Comparison of ENCODE assay signal across 2 mouse cellular contexts in genomic region chr15:83494572-83494920, GRCm38 (mm10).
TF ChIP-seq lines count a peak whose summit lies in the region.

No protein-coding gene starts in this region.

TF ChIP-seq in C2C12, 6 proteins besides CTCF, POLR2A, EP300 and RAD21 (continued from another document):
- TF ChIP-seq MYOD1 (IDR thresholded peaks at IDR 0.05; ENCODE audit: control insufficient read depth, insufficient read length, low read depth) (peak; percentile 95), MAX (IDR thresholded peaks at IDR 0.05) (no peak), MYOG (IDR thresholded peaks at IDR 0.05; ENCODE audit: control insufficient read depth, extremely low read depth, insufficient read length) (no peak)
TF ChIP-seq in C2C12: peak in this region for 2.

TF ChIP-seq in MEL, 35 proteins besides CTCF, POLR2A, EP300 and RAD21 (continued from another document):
- TF ChIP-seq MAFK (IDR thresholded peaks at IDR 0.05; ENCODE audit: borderline replicate concordance, low read depth, low read length): no peak
